Mouse (Mus musculus) erythroblast, embryonic 14.5 days (primary cell): ENCODE measurements around the gene Asl. TPM values are rescaled to one million over a fixed set of nuclear protein-coding genes. Genes with fewer than 3 reads are reported as not detected.

Experiments used
- H3K27me3 ChIP-seq: 2 replicates; pipeline ENCODE4 v1.6.1; 2012; ENCODE audit warnings: inconsistent platforms; ENCODE audit not compliant: control insufficient read depth
- H3K36me3 ChIP-seq: 2 replicates; pipeline ENCODE4 v1.6.1; 2012; ENCODE audit warnings: mild to moderate bottlenecking, inconsistent platforms; ENCODE audit not compliant: control insufficient read depth
- H3K4me1 ChIP-seq: 2 replicates; pipeline ENCODE4 v1.6.1; 2012; ENCODE audit warnings: inconsistent platforms; ENCODE audit not compliant: control insufficient read depth
- H3K4me3 ChIP-seq: replicated peaks from 2 replicates; pipeline ENCODE3; 2012; ENCODE audit warnings: moderate library complexity, mild to moderate bottlenecking, inconsistent platforms
- H3K9me3 ChIP-seq: 2 replicates; pipeline ENCODE4 v1.6.1; 2012; ENCODE audit warnings: low read length, inconsistent platforms, mixed read lengths; ENCODE audit not compliant: control insufficient read depth
- GATA1 ChIP-seq: IDR thresholded peaks from 2 replicates; pipeline ENCODE4 v1.6.1; 2012; ENCODE audit warnings: low read length, inconsistent platforms, mixed read lengths
- TAL1 ChIP-seq: IDR thresholded peaks from 3 replicates; pipeline ENCODE4 v1.6.1; 2012; ENCODE audit warnings: low read length, inconsistent platforms, mixed read lengths
- polyA plus RNA-seq: library from polyadenylated mRNA; stranded (reverse); fragments of >175 nt; gene quantifications from 2 replicates; pipeline ENCODE4 v1.2.3, GENCODE M21; 2012

Gene Asl
- polyA plus RNA-seq, 1 experiment = 1.0 TPM

GRCm38 (mm10) chr5:130033869-130034268 is 4.8 kb upstream of the Asl start:
- H3K36me3 ChIP-seq = peaks cover 57% of the 10 kb centered on the region
- TF ChIP-seq GATA1 (no peak), TAL1 (no peak)

GRCm38 (mm10) chr5:130031410-130032390 is 2.7 kb upstream of the Asl start:
- Histone ChIP-seq H3K27me3 (peaks cover 8% of the 10 kb centered on the region), H3K4me3 (no peak overlapping the region), H3K4me1 (peaks cover 48% of the 10 kb centered on the region), H3K36me3 (peaks cover 41% of the 10 kb centered on the region), H3K9me3 (no peaks in the 10 kb centered on the region)
- no peak for TF ChIP-seq GATA1

More at GRCm38 (mm10) chr5:130033869-130034268, 4.8 kb upstream of the Asl start:
- Histone ChIP-seq H3K27me3 (no peaks in the 10 kb centered on the region), H3K4me1 (peaks cover 42% of the 10 kb centered on the region), H3K9me3 (no peaks in the 10 kb centered on the region), H3K4me3 (no peak overlapping the region)

GRCm38 (mm10) chr5:130027696-130028095 is 1.4 kb downstream of the Asl start:
- peaks cover 12% of the 10 kb centered on the region for H3K27me3 ChIP-seq
- H3K36me3 ChIP-seq = peaks cover 18% of the 10 kb centered on the region
- H3K9me3 ChIP-seq = no peaks in the 10 kb centered on the region
- H3K4me1 ChIP-seq = peaks cover 57% of the 10 kb centered on the region
- no peak overlapping the region for H3K4me3 ChIP-seq
- TF ChIP-seq GATA1 = no peak
- no peak for TF ChIP-seq TAL1

GRCm38 (mm10) chr5:130027134-130027533 is 1.9 kb downstream of the Asl start:
- H3K27me3 ChIP-seq = peaks cover 12% of the 10 kb centered on the region
- H3K4me1 ChIP-seq = peaks cover 51% of the 10 kb centered on the region
- H3K4me3 ChIP-seq = no peak overlapping the region
- peaks cover 14% of the 10 kb centered on the region for H3K36me3 ChIP-seq
- no peaks in the 10 kb centered on the region for H3K9me3 ChIP-seq
- TF ChIP-seq GATA1 = no peak
- TF ChIP-seq TAL1 = no peak

DNA sequence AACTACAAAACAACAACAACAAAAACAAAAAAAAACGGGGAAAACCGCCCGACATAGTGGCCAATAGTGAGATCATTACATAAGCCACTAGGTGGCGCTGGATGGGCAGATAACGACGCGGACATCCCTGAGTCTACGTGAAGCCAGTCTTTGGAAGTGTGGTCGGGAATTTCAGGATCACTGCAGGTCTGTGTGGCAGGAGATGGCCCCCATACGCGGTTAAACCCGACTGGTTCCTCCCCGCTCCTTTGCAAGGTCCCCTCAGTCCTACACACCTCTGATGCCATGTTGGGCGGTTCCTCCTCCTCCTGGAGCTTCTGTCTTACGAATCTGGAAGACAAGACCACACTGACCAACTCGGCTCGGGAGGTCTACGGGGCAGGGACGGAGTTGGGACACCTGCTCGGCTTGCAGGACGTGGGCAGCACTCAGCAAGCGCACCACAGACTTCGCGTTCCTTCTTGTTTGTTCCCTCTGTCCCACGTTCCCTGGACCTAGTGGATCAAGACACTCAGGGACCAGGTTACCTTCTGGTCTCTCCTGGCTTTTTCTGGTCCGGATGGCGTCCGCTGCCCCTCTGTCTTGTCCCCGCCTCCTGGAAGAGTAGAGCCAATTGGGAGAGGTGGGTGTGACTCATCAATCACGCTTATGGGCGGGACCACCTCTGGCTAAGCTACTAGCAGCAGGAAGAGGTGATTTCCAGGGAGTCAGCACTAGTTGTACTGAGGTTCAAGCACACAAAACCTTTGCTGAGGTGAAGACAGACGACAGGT is 5.1 kb downstream of the Asl start:
- Histone ChIP-seq H3K4me1 (peaks cover 31% of the 10 kb centered on the region), H3K27me3 (peaks cover 12% of the 10 kb centered on the region), H3K9me3 (no peaks in the 10 kb centered on the region), H3K36me3 (peaks cover 4% of the 10 kb centered on the region), H3K4me3 (peak overlapping the region; percentile 82)
- TF ChIP-seq GATA1 (peak; percentile 72), TAL1 (no peak)

- Histone ChIP-seq H3K36me3 (peaks cover 8% of the 10 kb centered on the region), H3K4me1 (peaks cover 24% of the 10 kb centered on the region), H3K27me3 (peaks cover 12% of the 10 kb centered on the region), H3K4me3 (peak overlapping the region; percentile 82), H3K9me3 (no peaks in the 10 kb centered on the region)
- TF ChIP-seq GATA1 (no peak), TAL1 (no peak)
Observed at GRCm38 (mm10) chr5:130023067-130023766, 5.8 kb downstream of the Asl start.

DNA sequence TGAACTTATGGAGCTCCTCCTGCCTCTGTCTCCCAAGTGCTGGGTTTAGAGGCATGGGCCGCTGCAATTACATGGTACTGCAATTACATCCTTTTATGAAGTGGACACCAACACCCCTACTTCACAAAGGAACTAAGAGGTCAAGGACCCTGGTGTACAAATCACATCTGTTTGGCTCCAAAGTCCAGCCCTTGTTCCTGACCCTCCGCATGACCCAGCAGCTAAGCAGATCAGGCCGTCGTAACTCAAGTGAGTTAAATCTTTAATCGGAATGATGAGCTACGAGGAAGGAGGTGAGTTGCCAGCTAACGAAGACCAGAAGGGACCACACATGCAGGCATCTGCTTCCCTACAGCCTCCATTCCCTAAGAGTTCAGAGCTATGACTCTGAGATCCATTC is 6.7 kb downstream of the Asl start:
- no peak for TF ChIP-seq TAL1
- H3K36me3 ChIP-seq = peaks cover 11% of the 10 kb centered on the region
- H3K4me3 ChIP-seq = no peak overlapping the region
- peaks cover 24% of the 10 kb centered on the region for H3K4me1 ChIP-seq
- H3K27me3 ChIP-seq = peaks cover 7% of the 10 kb centered on the region
- H3K9me3 ChIP-seq = no peaks in the 10 kb centered on the region

- TF ChIP-seq TAL1 = no peak
- TF ChIP-seq GATA1 = no peak
- Histone ChIP-seq H3K4me3 (no peak overlapping the region), H3K27me3 (peaks cover 1% of the 10 kb centered on the region; the same call in 1 of the 2 replicates), H3K4me1 (peaks cover 25% of the 10 kb centered on the region), H3K36me3 (peaks cover 12% of the 10 kb centered on the region), H3K9me3 (no peaks in the 10 kb centered on the region)
Observed at GRCm38 (mm10) chr5:130021361-130021966, 7.6 kb downstream of the Asl start.
